Mouse (Mus musculus): ENCODE results near the gene Defb21. TPM values are rescaled to one million over a fixed set of nuclear protein-coding genes. Genes with fewer than 3 reads are reported as not detected.

Defb21 gene
- total and polyA plus RNA-seq, 3 experiments: not detected

GRCm38 (mm10) chr2:152608719-152609118, 36.2 kb downstream of the Defb21 start:
- Histone ChIP-seq H3K79me2 (replicated peaks; ENCODE audit: control insufficient read depth, extremely low read depth, insufficient read depth, poor library complexity, severe bottlenecking) (no peaks in the 10 kb centered on the region), H3K4me3 (replicated peaks in 1 of 3; ENCODE audit: low read depth in 2 of 3, low read length in 2 of 3, poor library complexity in 1 of 3) (no peak overlapping the region), H3K4me2 (ENCODE audit: insufficient read depth, low read depth, poor library complexity, severe bottlenecking) (no peak overlapping the region), H3K27me3 (replicated peaks) (peaks cover 12% of the 10 kb centered on the region), H3K9ac (ENCODE audit: insufficient read depth, low read depth) (no peak overlapping the region), H3K36me3 (replicated peaks in 1 of 2; ENCODE audit: control insufficient read depth in 1 of 2, insufficient read depth in 1 of 2, low read length in 1 of 2) (no peaks in the 10 kb centered on the region), H3K4me1 (ENCODE audit: control insufficient read depth in 1 of 2, insufficient read depth in 2 of 2) (0 out of 4 replicates have a peak, but pooled peaks cover 0 to 2% of the 10 kb centered on the region in 2 experiments), H3K9me3 (replicated peaks; ENCODE audit: low read length) (peaks cover 4% of the 10 kb centered on the region), H3K27ac (ENCODE audit: insufficient read depth, low read depth) (no peak overlapping the region)
- in situ Hi-C loops (cut with MboI; ENCODE audit: low pct_ligation_motif_present, low pct_unique_long_range_greater_than_20kb, low sequenced_read_pairs): no loop called here
- dilution Hi-C loops (cut with MboI; ENCODE audit: extremely low pct_ligation_motif_present, extremely low pct_unique_long_range_greater_than_20kb, low sequenced_read_pairs): no loop called here
- TF ChIP-seq CHD2 (IDR thresholded peaks at IDR 0.05; ENCODE audit: low read length) (no peak), CTCF (conservative IDR thresholded peaks at IDR 0.05 in 1 of 2, IDR thresholded peaks at IDR 0.05 in 1 of 2; ENCODE audit: low read depth in 2 of 2, low read length in 2 of 2) (0 out of 4 replicates have a peak, but pooled peaks of 1 of the 2 experiments have one; percentile 15)
- no peak for DNase-seq (ENCODE audit: extremely low read depth)

- dilution Hi-C loops (cut with MboI; ENCODE audit: extremely low pct_ligation_motif_present, extremely low pct_unique_long_range_greater_than_20kb, low sequenced_read_pairs): no loop called here
- Histone ChIP-seq H3K36me3 (replicated peaks in 1 of 2; ENCODE audit: control insufficient read depth in 1 of 2, insufficient read depth in 1 of 2, low read length in 1 of 2) (no peaks in the 10 kb centered on the region), H3K4me3 (replicated peaks in 1 of 3; ENCODE audit: low read depth in 2 of 3, low read length in 2 of 3, poor library complexity in 1 of 3) (no peak overlapping the region), H3K27ac (ENCODE audit: insufficient read depth, low read depth) (no peak overlapping the region), H3K79me2 (replicated peaks; ENCODE audit: control insufficient read depth, extremely low read depth, insufficient read depth, poor library complexity, severe bottlenecking) (no peaks in the 10 kb centered on the region), H3K4me2 (ENCODE audit: insufficient read depth, low read depth, poor library complexity, severe bottlenecking) (no peak overlapping the region), H3K27me3 (replicated peaks) (peaks cover 6% of the 10 kb centered on the region), H3K9ac (ENCODE audit: insufficient read depth, low read depth) (no peak overlapping the region), H3K9me3 (replicated peaks; ENCODE audit: low read length) (peaks cover 4% of the 10 kb centered on the region), H3K4me1 (ENCODE audit: control insufficient read depth in 1 of 2, insufficient read depth in 2 of 2) (peaks cover 3 to 4% of the 10 kb centered on the region in 2 experiments; a peak in 1 of 4 replicates)
- in situ Hi-C loops (cut with MboI; ENCODE audit: low pct_ligation_motif_present, low pct_unique_long_range_greater_than_20kb, low sequenced_read_pairs): no loop called here
- TF ChIP-seq POLR2A (IDR thresholded peaks at IDR 0.05; ENCODE audit: low read depth, low read length): no peak
- TF ChIP-seq JUN (IDR thresholded peaks at IDR 0.05; ENCODE audit: insufficient read depth, low read depth, low read length): no peak
- TF ChIP-seq CTCF (conservative IDR thresholded peaks at IDR 0.05 in 1 of 2, IDR thresholded peaks at IDR 0.05 in 1 of 2; ENCODE audit: low read depth in 2 of 2, low read length in 2 of 2): no peak
- no peak for TF ChIP-seq ZMIZ1 (IDR thresholded peaks at IDR 0.05; ENCODE audit: low read depth, low read length)
- TF ChIP-seq RCOR1 (conservative IDR thresholded peaks at IDR 0.05; ENCODE audit: low read depth, low read length): no peak
- no peak for TF ChIP-seq PAX5 (IDR thresholded peaks at IDR 0.05; ENCODE audit: low read length)
- TF ChIP-seq USF1 (IDR thresholded peaks at IDR 0.05; ENCODE audit: low read depth, low read length): no peak
- no peak for TF ChIP-seq MYC (IDR thresholded peaks at IDR 0.05; ENCODE audit: low read depth, low read length)
- TF ChIP-seq JUND (conservative IDR thresholded peaks at IDR 0.05; ENCODE audit: low read depth, low read length): no peak
- TF ChIP-seq TBP (conservative IDR thresholded peaks at IDR 0.05; ENCODE audit: low read depth, low read length): no peak
- no peak for TF ChIP-seq ELF1 (IDR thresholded peaks at IDR 0.05; ENCODE audit: low read depth, low read length)
- TF ChIP-seq ZKSCAN1 (IDR thresholded peaks at IDR 0.05; ENCODE audit: borderline replicate concordance, low read depth, low read length): no peak
- no peak for TF ChIP-seq ETS1 (conservative IDR thresholded peaks at IDR 0.05; ENCODE audit: low read depth, low read length)
- no peak for TF ChIP-seq POLR2AphosphoS2 (IDR thresholded peaks at IDR 0.05; ENCODE audit: low read depth, low read length)
- no peak for TF ChIP-seq NELFE (IDR thresholded peaks at IDR 0.05; ENCODE audit: low read depth, low read length)
- no peak for TF ChIP-seq CHD2 (IDR thresholded peaks at IDR 0.05; ENCODE audit: low read length)
- no peak for TF ChIP-seq ZC3H11A (IDR thresholded peaks at IDR 0.05; ENCODE audit: low read depth, low read length)
- DNase-seq (ENCODE audit: extremely low read depth): no peak
Observed at GRCm38 (mm10) chr2:152612193-152612592, 39.6 kb downstream of the Defb21 start.

All from CH12.LX (cell line).